Mouse (Mus musculus): Measurements from ENCODE around the gene Dmgdh. TPM values are rescaled to one million over a fixed set of nuclear protein-coding genes. Genes with fewer than 3 reads are reported as not detected.

The Dmgdh gene
- total and polyA plus RNA-seq, 3 experiments = 0.20 to 0.27 TPM; not detected in 1

DNA sequence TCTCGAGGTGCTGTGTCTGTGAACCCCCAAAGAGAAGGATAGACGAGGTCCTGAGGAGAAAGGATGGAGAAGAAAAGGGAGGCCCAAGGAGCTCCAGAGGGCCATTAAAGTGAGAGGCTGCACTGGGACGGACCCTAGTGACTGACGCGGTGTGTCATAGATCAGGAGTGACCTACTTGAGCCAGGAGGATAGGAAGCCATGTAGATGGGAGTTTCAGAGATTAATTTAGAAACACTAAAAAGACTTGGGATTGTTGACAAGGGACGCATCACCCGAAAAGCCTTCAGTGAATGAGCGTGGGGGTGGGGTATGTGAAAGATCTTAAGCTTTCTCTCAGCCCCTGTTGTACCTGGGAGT lies 98.0 kb downstream of the Dmgdh start:
- Histone ChIP-seq H3K79me2 (replicated peaks; ENCODE audit: control insufficient read depth, extremely low read depth, insufficient read depth, poor library complexity, severe bottlenecking) (no peaks in the 10 kb centered on the region), H3K36me3 (replicated peaks in 1 of 2; ENCODE audit: control insufficient read depth in 1 of 2, insufficient read depth in 1 of 2, low read length in 1 of 2) (no peaks in the 10 kb centered on the region), H3K9ac (ENCODE audit: insufficient read depth, low read depth) (peak overlapping the region; percentile 56), H3K27ac (ENCODE audit: insufficient read depth, low read depth) (no peak overlapping the region), H3K4me2 (ENCODE audit: insufficient read depth, low read depth, poor library complexity, severe bottlenecking) (peak overlapping the region; percentile 26; the same call in 1 of the 2 replicates), H3K4me3 (replicated peaks in 1 of 3; ENCODE audit: low read depth in 2 of 3, low read length in 2 of 3, poor library complexity in 1 of 3) (peak overlapping the region; percentile 43 to 57 (median 53)), H3K4me1 (ENCODE audit: control insufficient read depth in 1 of 2, insufficient read depth in 2 of 2) (no peaks in the 10 kb centered on the region), H3K27me3 (replicated peaks) (no peaks in the 10 kb centered on the region), H3K9me3 (replicated peaks; ENCODE audit: low read length) (no peaks in the 10 kb centered on the region)
- DNase-seq (ENCODE audit: extremely low read depth) = no peak
- in situ Hi-C loops (cut with MboI; ENCODE audit: low pct_ligation_motif_present, low pct_unique_long_range_greater_than_20kb, low sequenced_read_pairs) (no loop called here), dilution Hi-C loops (cut with MboI; ENCODE audit: extremely low pct_ligation_motif_present, extremely low pct_unique_long_range_greater_than_20kb, low sequenced_read_pairs) (no loop called here)
- no peak for TF ChIP-seq SIN3A (IDR thresholded peaks at IDR 0.05; ENCODE audit: low read length)

DNA sequence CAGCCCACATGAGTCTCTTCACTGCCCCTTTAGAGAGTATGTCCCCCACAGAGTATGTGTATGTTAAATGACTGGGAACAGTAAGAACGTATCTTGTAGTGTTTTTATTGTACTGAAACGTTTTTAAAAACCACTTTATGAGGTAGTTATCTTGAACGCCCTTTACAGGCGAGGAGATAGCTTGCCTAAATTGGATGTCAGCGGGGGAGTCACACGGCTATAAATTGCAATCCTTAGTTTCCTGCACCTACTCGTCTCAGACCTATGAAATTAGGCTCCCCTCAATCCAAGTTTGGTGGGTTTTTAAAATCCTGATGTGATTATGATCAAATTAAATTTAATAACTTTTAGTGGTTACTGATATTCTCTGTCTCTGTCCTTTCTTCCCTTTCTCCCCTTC lies 98.6 kb downstream of the Dmgdh start:
- Histone ChIP-seq H3K4me2 (ENCODE audit: insufficient read depth, low read depth, poor library complexity, severe bottlenecking) (no peak overlapping the region), H3K79me2 (replicated peaks; ENCODE audit: control insufficient read depth, extremely low read depth, insufficient read depth, poor library complexity, severe bottlenecking) (no peaks in the 10 kb centered on the region), H3K27ac (ENCODE audit: insufficient read depth, low read depth) (no peak overlapping the region), H3K9me3 (replicated peaks; ENCODE audit: low read length) (no peaks in the 10 kb centered on the region), H3K4me1 (ENCODE audit: control insufficient read depth in 1 of 2, insufficient read depth in 2 of 2) (no peaks in the 10 kb centered on the region), H3K4me3 (replicated peaks in 1 of 3; ENCODE audit: low read depth in 2 of 3, low read length in 2 of 3, poor library complexity in 1 of 3) (no peak overlapping the region), H3K9ac (ENCODE audit: insufficient read depth, low read depth) (no peak overlapping the region), H3K27me3 (replicated peaks) (no peaks in the 10 kb centered on the region), H3K36me3 (replicated peaks in 1 of 2; ENCODE audit: control insufficient read depth in 1 of 2, insufficient read depth in 1 of 2, low read length in 1 of 2) (no peaks in the 10 kb centered on the region)
- dilution Hi-C loops (cut with MboI; ENCODE audit: extremely low pct_ligation_motif_present, extremely low pct_unique_long_range_greater_than_20kb, low sequenced_read_pairs) = no loop called here
- TF ChIP-seq ZMIZ1 (IDR thresholded peaks at IDR 0.05; ENCODE audit: low read depth, low read length) (no peak), IRF4 (IDR thresholded peaks at IDR 0.05; ENCODE audit: low read depth, low read length) (no peak), JUND (conservative IDR thresholded peaks at IDR 0.05; ENCODE audit: low read depth, low read length) (no peak), GABPA (IDR thresholded peaks at IDR 0.05; ENCODE audit: insufficient replicate concordance, low read depth, low read length) (no peak), ELF1 (IDR thresholded peaks at IDR 0.05; ENCODE audit: low read depth, low read length) (no peak), MAFK (IDR thresholded peaks at IDR 0.05; ENCODE audit: insufficient replicate concordance, low read length) (no peak), CTCF (conservative IDR thresholded peaks at IDR 0.05 in 1 of 2, IDR thresholded peaks at IDR 0.05 in 1 of 2; ENCODE audit: low read depth in 2 of 2, low read length in 2 of 2) (no peak)
- DNase-seq (ENCODE audit: extremely low read depth) = no peak
- in situ Hi-C loops (cut with MboI; ENCODE audit: low pct_ligation_motif_present, low pct_unique_long_range_greater_than_20kb, low sequenced_read_pairs) = no loop called here

- Histone ChIP-seq H3K27me3 (replicated peaks) (no peaks in the 10 kb centered on the region), H3K9me3 (replicated peaks; ENCODE audit: low read length) (no peaks in the 10 kb centered on the region), H3K4me1 (ENCODE audit: control insufficient read depth in 1 of 2, insufficient read depth in 2 of 2) (no peaks in the 10 kb centered on the region), H3K9ac (ENCODE audit: insufficient read depth, low read depth) (no peak overlapping the region), H3K4me3 (replicated peaks in 1 of 3; ENCODE audit: low read depth in 2 of 3, low read length in 2 of 3, poor library complexity in 1 of 3) (no peak overlapping the region), H3K36me3 (replicated peaks in 1 of 2; ENCODE audit: control insufficient read depth in 1 of 2, insufficient read depth in 1 of 2, low read length in 1 of 2) (no peaks in the 10 kb centered on the region), H3K4me2 (ENCODE audit: insufficient read depth, low read depth, poor library complexity, severe bottlenecking) (no peak overlapping the region), H3K27ac (ENCODE audit: insufficient read depth, low read depth) (no peak overlapping the region), H3K79me2 (replicated peaks; ENCODE audit: control insufficient read depth, extremely low read depth, insufficient read depth, poor library complexity, severe bottlenecking) (no peaks in the 10 kb centered on the region)
- in situ Hi-C loops (cut with MboI; ENCODE audit: low pct_ligation_motif_present, low pct_unique_long_range_greater_than_20kb, low sequenced_read_pairs) (no loop called here), dilution Hi-C loops (cut with MboI; ENCODE audit: extremely low pct_ligation_motif_present, extremely low pct_unique_long_range_greater_than_20kb, low sequenced_read_pairs) (no loop called here)
- TF ChIP-seq BHLHE40 (IDR thresholded peaks at IDR 0.05; ENCODE audit: low read depth, low read length) (no peak), CHD1 (IDR thresholded peaks at IDR 0.05; ENCODE audit: low read depth, low read length) (no peak), MYC (IDR thresholded peaks at IDR 0.05; ENCODE audit: low read depth, low read length) (no peak), KAT2A (IDR thresholded peaks at IDR 0.05; ENCODE audit: insufficient replicate concordance, low read length) (no peak), GABPA (IDR thresholded peaks at IDR 0.05; ENCODE audit: insufficient replicate concordance, low read depth, low read length) (no peak), SIN3A (IDR thresholded peaks at IDR 0.05; ENCODE audit: low read length) (no peak)
- DNase-seq (ENCODE audit: extremely low read depth) = no peak
Observed at GRCm38 (mm10) chr13:93773704-93774315, 99.6 kb downstream of the Dmgdh start.

All from CH12.LX (cell line).